Mouse (Mus musculus) adrenal gland, adult 8-10 months (tissue): ENCODE results near the gene Msl1. TPM values are rescaled to one million over a fixed set of nuclear protein-coding genes. Genes with fewer than 3 reads are reported as not detected.

Source experiments
- DNase-seq: peaks from one replicate; pipeline ENCODE4 v3.0.0; 2022
- total RNA-seq, 4 experiments: library from RNA; stranded (reverse); gene quantifications; 2 replicates each; pipeline ENCODE4 v1.2.4; 2022

The Msl1 gene
- total RNA-seq, result 10 to 100 TPM; 93.5 to 98.5 (median 93.7) TPM

- DNase-seq, result peak; percentile 86
These were observed at the start of gene Msl1 for GRCm38 (mm10) chr11:98795015-98795713. TSS of gene Msl1 (plus strand) at chr11:98795516.

- DNase-seq, result no peak
These were observed 49.1 kb upstream of the Msl1 start for GRCm38 (mm10) chr11:98745932-98746853.

- peak; percentile 82 for DNase-seq
These were observed 48.2 kb upstream of the Msl1 start for GRCm38 (mm10) chr11:98746855-98747693.

- DNase-seq, result no peak
These were observed 47.4 kb upstream of the Msl1 start for GRCm38 (mm10) chr11:98747804-98748505.

- DNase-seq, result no peak
These were observed 46.6 kb upstream of the Msl1 start for GRCm38 (mm10) chr11:98748506-98749416.

GRCm38 (mm10) chr11:98749716-98750115 lies 45.6 kb upstream of the Msl1 start:
- DNase-seq, result no peak

- no peak for DNase-seq
These were observed 44.7 kb upstream of the Msl1 start for GRCm38 (mm10) chr11:98750351-98751201.

- no peak for DNase-seq
These were observed 44.0 kb upstream of the Msl1 start for GRCm38 (mm10) chr11:98751221-98751782.

GRCm38 (mm10) chr11:98752562-98753140 lies 42.7 kb upstream of the Msl1 start:
- DNase-seq, result no peak

GRCm38 (mm10) chr11:98753264-98753663 lies 42.1 kb upstream of the Msl1 start:
- DNase-seq, result no peak

- no peak for DNase-seq
These were observed 41.1 kb upstream of the Msl1 start for GRCm38 (mm10) chr11:98754151-98754620.

- peak; percentile 82 for DNase-seq
These were observed 40.6 kb upstream of the Msl1 start for GRCm38 (mm10) chr11:98754621-98755181.

GRCm38 (mm10) chr11:98755726-98756380 lies 39.5 kb upstream of the Msl1 start:
- DNase-seq, result no peak

GRCm38 (mm10) chr11:98756711-98757110 lies 38.6 kb upstream of the Msl1 start:
- DNase-seq, result no peak

- DNase-seq, result no peak
These were observed 33.4 kb upstream of the Msl1 start for GRCm38 (mm10) chr11:98761939-98762338.

GRCm38 (mm10) chr11:98762756-98763501 lies 32.4 kb upstream of the Msl1 start:
- no peak for DNase-seq

- DNase-seq, result no peak
These were observed 31.8 kb upstream of the Msl1 start for GRCm38 (mm10) chr11:98763502-98763861.
